Mouse (Mus musculus): ENCODE data around the gene Glra4. TPM values are rescaled to one million over a fixed set of nuclear protein-coding genes. Genes with fewer than 3 reads are reported as not detected.

Glra4 gene
- total RNA-seq (2023), result not detected

GRCm38 (mm10) chrX:136780041-136780440 lies at the start of gene Glra4:
Glra4 (minus strand) TSS chrX:136780141.

GRCm38 (mm10) chrX:136822371-136822770 lies 42.4 kb upstream of the Glra4 start, which contains the start of gene Plp1:
Plp1 (plus strand) TSS chrX:136822671.

GRCm38 (mm10) chrX:136743459-136743858 lies 36.5 kb downstream of the Glra4 start, which contains the start of gene Morf4l2:
Morf4l2 (minus strand) TSS chrX:136743690.

Other genes with a start within 250 kb of the Glra4 start
- gene Kir3dl2, start 236.1 kb downstream of the Glra4 start, total RNA-seq (2023), result not detected
- gene Tceal3, start 189.3 kb downstream of the Glra4 start, total RNA-seq (2023), result not detected
- gene Tceal1, start 72.2 kb downstream of the Glra4 start, total RNA-seq (2023), result not detected
- gene Morf4l2, start 36.5 kb downstream of the Glra4 start, total RNA-seq (2023), result 10 to 100 TPM; 86.6 to 92.3 TPM
- under 1 TPM; 0.24 TPM for gene Plp1, start 42.5 kb upstream of the Glra4 start, total RNA-seq (2023)
- gene Rab9b, start 88.6 kb upstream of the Glra4 start, total RNA-seq (2023), result not detected
- not detected for gene H2bfm, start 147.2 kb upstream of the Glra4 start, total RNA-seq (2023)
- 1 to 10 TPM; 2.6 to 7.0 TPM for gene Tmsb15b2, start 195.4 kb upstream of the Glra4 start, total RNA-seq (2023)
- not detected for gene Tmsb15l, start 196.7 kb upstream of the Glra4 start, total RNA-seq (2023)
- 1 to 10 TPM in 1 of 2 experiments, not detected in 1; 3.3 TPM for gene Tmsb15b1, start 196.7 kb upstream of the Glra4 start, total RNA-seq (2023)
- under 1 TPM; 0.13 to 0.18 TPM for gene Zcchc18, start 213.0 kb upstream of the Glra4 start, total RNA-seq (2023)

All from neutrophil, adult 59 days (primary cell).